Mouse (Mus musculus) limb, embryonic 13.5 days (tissue): ENCODE measurements around the gene Gpr176. TPM values are rescaled to one million over a fixed set of nuclear protein-coding genes. Genes with fewer than 3 reads are reported as not detected.

Experiments
- ATAC-seq: fragments of 200-750 bp; cut with Nextera tagmentation; 2 replicates; pipeline ENCODE4 v1.8.0; 2017; ENCODE audit warnings: low read depth, moderate number of reproducible peaks, moderate TSS enrichment; ENCODE audit not compliant: low FRiP score
- H3K27ac ChIP-seq: fragments of 300-500 bp; sonication (generic); 2 replicates; pipeline ENCODE4 v1.5.1; 2015; ENCODE audit warnings: inconsistent platforms, mild to moderate bottlenecking, moderate library complexity
- H3K27me3 ChIP-seq: fragments of 300-500 bp; sonication (generic); 2 replicates; pipeline ENCODE4 v1.6.1; 2015; ENCODE audit warnings: mild to moderate bottlenecking, inconsistent platforms
- H3K36me3 ChIP-seq: fragments of 300-500 bp; sonication (generic); 2 replicates; pipeline ENCODE4 v1.6.1; 2015; ENCODE audit warnings: inconsistent platforms, mild to moderate bottlenecking, moderate library complexity
- H3K4me1 ChIP-seq: fragments of 300-500 bp; sonication (generic); 2 replicates; pipeline ENCODE4 v1.6.1; 2015; ENCODE audit warnings: inconsistent platforms
- H3K4me2 ChIP-seq: fragments of 300-500 bp; sonication (generic); replicated peaks from 2 replicates; pipeline ENCODE4 v1.6.1; 2015; ENCODE audit warnings: inconsistent platforms, mild to moderate bottlenecking, moderate library complexity
- H3K4me3 ChIP-seq: fragments of 300-500 bp; sonication (generic); 2 replicates; pipeline ENCODE4 v1.5.1; 2015; ENCODE audit warnings: moderate library complexity, mild to moderate bottlenecking, inconsistent platforms
- H3K9ac ChIP-seq: fragments of 300-500 bp; sonication (generic); 2 replicates; pipeline ENCODE4 v1.6.1; 2015; ENCODE audit warnings: mild to moderate bottlenecking, inconsistent platforms
- H3K9me3 ChIP-seq: fragments of 300-500 bp; sonication (generic); 2 replicates; pipeline ENCODE4 v1.6.1; 2016; ENCODE audit warnings: inconsistent platforms
- WGBS: fragments of 180-500 bp; shearing (Covaris S2); methylation state at CpG from one replicate; pipeline ENCODE4 v1.1.7; 2015; 5-methylcytosine and 5-hydroxymethylcytosine counted together
- polyA plus RNA-seq: library from polyadenylated mRNA; unstranded; fragments of >200 nt; fragmentation: Nextera tagmentation; extraction: Ambion mirVana; gene quantifications from 2 replicates; pipeline ENCODE4 v1.2.1, GENCODE M21; 2015

Gene Gpr176
- polyA plus RNA-seq, 1 experiment from 2014 or later, result 0.34 TPM

DNA sequence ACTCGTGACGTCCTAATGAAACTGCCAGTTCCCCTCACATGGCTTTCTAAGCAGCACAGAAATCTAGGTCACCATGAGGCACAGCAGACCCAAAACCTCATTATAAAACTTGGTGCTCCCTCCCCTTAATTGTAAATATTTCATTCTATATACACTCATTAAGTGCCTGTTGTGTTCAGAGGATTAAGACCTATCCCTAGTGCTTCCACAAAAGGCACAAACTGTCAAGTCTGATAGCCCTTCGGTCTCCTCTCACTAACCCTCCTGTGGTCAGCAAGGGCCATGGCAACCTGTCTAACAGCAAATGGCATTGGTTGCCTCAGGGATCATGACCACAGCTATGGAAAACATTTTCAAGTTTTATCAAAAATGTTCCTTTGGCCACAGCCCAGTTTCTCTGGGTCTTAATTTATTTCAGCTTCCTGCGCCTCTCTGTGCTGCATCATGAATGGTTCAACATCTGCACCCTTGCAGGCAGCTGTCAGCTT is 19.3 kb downstream of the Gpr176 start:
- Histone ChIP-seq H3K4me3 (no peak overlapping the region), H3K4me2 (no peak overlapping the region), H3K27ac (no peak overlapping the region), H3K27me3 (no peaks in the 10 kb centered on the region), H3K9ac (no peak overlapping the region), H3K36me3 (no peaks in the 10 kb centered on the region), H3K9me3 (no peaks in the 10 kb centered on the region), H3K4me1 (no peaks in the 10 kb centered on the region)
- no peak for ATAC-seq
- 69% methylated on average over 4 of the region's 4 CpGs for WGBS

DNA sequence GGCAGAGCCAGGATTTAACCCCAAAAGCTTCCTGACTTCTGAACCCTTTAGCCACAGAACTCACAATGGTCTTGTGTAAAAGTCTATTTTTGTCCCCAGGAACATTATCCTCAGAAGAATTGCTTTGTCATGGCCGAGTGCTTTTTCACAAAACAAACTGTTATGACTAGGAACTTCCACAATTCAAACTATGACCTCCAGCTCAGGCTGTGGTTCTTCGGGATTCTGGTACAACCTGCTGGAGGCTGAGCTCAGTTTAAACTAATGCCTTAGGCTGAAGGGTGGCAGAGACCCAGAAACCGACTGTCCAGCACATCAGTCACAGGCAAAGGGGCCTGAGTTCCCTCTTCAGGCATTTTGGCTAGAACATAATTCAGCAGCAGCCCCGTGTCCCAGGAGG is 19.7 kb downstream of the Gpr176 start:
- H3K27me3 ChIP-seq, result no peaks in the 10 kb centered on the region
- no peak overlapping the region for H3K27ac ChIP-seq
- no peaks in the 10 kb centered on the region for H3K9me3 ChIP-seq
- 51% methylated on average over 4 of the region's 4 CpGs for WGBS
- ATAC-seq, result no peak
- no peak overlapping the region for H3K4me3 ChIP-seq
- H3K9ac ChIP-seq, result no peak overlapping the region
- no peak overlapping the region for H3K4me2 ChIP-seq
- no peaks in the 10 kb centered on the region for H3K36me3 ChIP-seq
- no peaks in the 10 kb centered on the region for H3K4me1 ChIP-seq

DNA sequence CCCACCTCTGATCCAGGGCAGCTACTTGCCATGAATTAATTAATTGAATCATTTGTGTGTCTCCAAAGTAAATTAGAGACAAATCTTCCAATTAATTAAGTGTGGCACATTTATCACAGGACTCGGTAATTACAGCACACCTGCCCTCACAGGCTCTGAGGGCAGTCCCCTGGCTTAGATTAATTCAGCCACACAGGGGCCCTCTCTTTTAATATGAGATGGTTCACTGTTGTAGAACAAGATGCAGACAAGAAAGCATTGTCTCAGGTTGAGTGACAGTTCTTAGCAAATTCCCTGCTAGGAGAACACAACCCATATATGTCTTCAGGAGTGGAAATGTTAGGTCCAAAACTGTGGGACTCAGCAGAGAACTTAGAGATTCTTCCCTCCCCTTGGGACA is 27.7 kb downstream of the Gpr176 start:
- WGBS, result 33% methylated on average over 1 of the region's 1 CpGs
- Histone ChIP-seq H3K9me3 (no peaks in the 10 kb centered on the region), H3K4me3 (no peak overlapping the region), H3K4me1 (0 out of 2 replicates have a peak, but pooled peaks cover 4% of the 10 kb centered on the region), H3K36me3 (no peaks in the 10 kb centered on the region), H3K27ac (no peak overlapping the region), H3K9ac (no peak overlapping the region), H3K27me3 (no peaks in the 10 kb centered on the region), H3K4me2 (no peak overlapping the region)
- ATAC-seq, result no peak

DNA sequence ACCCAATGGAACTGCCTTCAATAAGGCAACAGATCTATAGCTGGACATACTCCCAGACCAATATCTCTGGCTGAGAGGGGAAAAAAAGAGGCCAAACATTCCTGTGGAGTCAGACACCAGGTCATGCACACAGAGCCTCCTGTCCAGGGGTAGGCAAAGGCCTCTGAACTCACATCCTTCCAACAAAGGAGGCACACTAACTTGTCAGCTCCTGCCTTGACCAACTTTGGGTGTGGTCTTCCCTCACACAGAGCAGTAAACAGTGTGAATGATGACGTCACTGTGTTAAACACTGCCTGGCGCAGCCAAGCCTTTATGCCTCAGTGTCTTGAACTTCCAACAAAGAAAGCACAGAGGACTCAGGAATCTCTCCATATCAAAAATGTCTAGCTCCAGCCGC is 29.3 kb downstream of the Gpr176 start:
- Histone ChIP-seq H3K4me2 (no peak overlapping the region), H3K27me3 (no peaks in the 10 kb centered on the region), H3K4me1 (peaks cover 8% of the 10 kb centered on the region), H3K36me3 (no peaks in the 10 kb centered on the region), H3K4me3 (no peak overlapping the region), H3K9ac (no peak overlapping the region), H3K9me3 (no peaks in the 10 kb centered on the region), H3K27ac (no peak overlapping the region)
- WGBS, result 66% methylated on average over 3 of the region's 3 CpGs
- ATAC-seq, result no peak

DNA sequence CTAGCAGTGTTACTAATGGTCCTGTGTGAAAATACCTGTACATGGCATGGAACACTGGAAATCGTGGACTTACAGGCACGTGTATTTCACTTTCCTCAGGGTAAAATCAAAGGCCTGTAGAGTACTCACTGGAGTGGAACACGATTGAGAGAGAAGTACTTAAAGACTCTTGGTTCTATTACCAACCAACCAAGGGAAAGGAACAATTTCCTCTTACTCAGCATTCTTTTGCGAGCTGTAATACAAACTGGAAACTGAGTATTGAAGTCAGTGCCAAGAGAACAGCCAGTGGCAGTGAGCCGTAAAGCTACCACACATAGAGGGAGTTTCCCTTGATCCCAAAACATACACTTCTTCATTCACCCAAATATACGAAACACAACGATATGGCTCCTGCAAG is 31.9 kb downstream of the Gpr176 start:
- 69% methylated on average over 7 of the region's 7 CpGs for whole genome bisulfite sequencing
- Histone ChIP-seq H3K27ac (no peak overlapping the region), H3K36me3 (no peaks in the 10 kb centered on the region), H3K27me3 (no peaks in the 10 kb centered on the region), H3K9me3 (no peaks in the 10 kb centered on the region), H3K4me1 (peaks cover 8% of the 10 kb centered on the region), H3K4me2 (no peak overlapping the region), H3K9ac (no peak overlapping the region), H3K4me3 (no peak overlapping the region)
- ATAC-seq, result no peak

DNA sequence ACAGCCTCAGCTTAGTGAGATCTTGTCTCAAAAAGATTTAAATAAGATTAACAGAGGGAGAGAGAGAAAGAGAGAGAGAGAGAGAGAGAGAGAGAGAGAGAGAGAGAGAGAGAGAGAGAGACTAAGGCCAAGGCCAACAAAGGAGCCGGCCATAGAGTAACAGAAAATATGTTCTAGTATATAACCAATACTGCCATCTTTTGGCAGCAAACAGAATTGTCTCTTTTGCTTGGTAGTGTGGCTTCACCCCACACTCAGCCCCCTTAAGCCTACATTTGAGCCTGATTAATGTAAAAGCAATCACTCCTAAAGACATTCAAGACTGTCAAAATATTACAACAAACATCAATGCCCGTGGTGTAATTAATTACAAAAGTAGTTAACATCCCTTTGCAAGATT is 37.1 kb downstream of the Gpr176 start:
- Histone ChIP-seq H3K27me3 (no peaks in the 10 kb centered on the region), H3K9ac (no peak overlapping the region), H3K4me1 (peaks cover 4% of the 10 kb centered on the region), H3K27ac (no peak overlapping the region), H3K4me3 (no peak overlapping the region), H3K9me3 (no peaks in the 10 kb centered on the region), H3K36me3 (no peaks in the 10 kb centered on the region), H3K4me2 (no peak overlapping the region)
- ATAC-seq, result no peak
- 48% methylated on average over 2 of the region's 2 CpGs for WGBS

DNA sequence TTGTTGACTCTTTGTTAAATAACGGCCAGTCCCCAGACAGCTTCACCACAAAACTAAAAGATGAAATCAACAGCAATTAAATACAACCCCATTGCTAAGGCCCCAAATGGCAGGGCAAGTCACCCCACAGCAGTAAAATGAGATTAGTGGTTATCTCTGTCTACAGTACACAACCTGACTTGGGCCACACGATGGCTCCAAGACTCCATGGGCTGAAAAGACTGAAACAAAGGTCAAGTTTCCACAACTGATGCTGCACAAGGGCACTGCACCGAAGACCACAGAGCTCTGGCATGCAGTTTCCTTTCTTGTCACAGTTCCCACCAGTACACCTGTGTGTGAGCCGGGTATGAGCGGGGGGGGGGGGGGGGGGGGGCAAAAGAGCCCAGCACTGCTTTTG is 50.6 kb downstream of the Gpr176 start:
- Histone ChIP-seq H3K4me2 (no peak overlapping the region), H3K27me3 (no peaks in the 10 kb centered on the region), H3K27ac (no peak overlapping the region), H3K4me3 (no peak overlapping the region), H3K9me3 (no peaks in the 10 kb centered on the region), H3K36me3 (no peaks in the 10 kb centered on the region), H3K4me1 (no peaks in the 10 kb centered on the region), H3K9ac (no peak overlapping the region)
- 63% methylated on average over 4 of the region's 5 CpGs for WGBS
- ATAC-seq, result no peak

DNA sequence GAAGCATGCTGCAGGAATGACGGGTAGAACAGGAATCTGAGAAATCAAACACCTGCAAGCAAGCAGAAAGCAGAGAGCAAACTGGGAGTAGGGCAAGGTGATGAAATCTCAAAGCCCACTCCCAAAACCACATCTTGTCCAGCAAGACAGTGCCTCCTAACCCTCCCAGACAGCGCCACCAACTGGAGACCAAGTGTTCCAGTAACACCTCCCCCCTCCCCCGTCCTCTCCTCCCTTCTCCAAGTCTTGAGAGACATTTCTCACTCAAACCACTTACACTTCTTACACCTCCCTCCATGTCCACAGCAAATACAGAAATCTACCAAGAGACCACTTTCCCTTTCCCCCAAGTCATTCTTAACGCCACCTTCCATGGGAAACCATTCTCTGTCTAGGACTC is 51.4 kb downstream of the Gpr176 start:
- H3K4me3 ChIP-seq, result no peak overlapping the region
- H3K4me2 ChIP-seq, result no peak overlapping the region
- H3K9me3 ChIP-seq, result no peaks in the 10 kb centered on the region
- H3K36me3 ChIP-seq, result no peaks in the 10 kb centered on the region
- no peaks in the 10 kb centered on the region for H3K4me1 ChIP-seq
- no peak for ATAC-seq
- no peak overlapping the region for H3K27ac ChIP-seq
- 72% methylated on average over 4 of the region's 4 CpGs for WGBS
- H3K27me3 ChIP-seq, result no peaks in the 10 kb centered on the region
- no peak overlapping the region for H3K9ac ChIP-seq

DNA sequence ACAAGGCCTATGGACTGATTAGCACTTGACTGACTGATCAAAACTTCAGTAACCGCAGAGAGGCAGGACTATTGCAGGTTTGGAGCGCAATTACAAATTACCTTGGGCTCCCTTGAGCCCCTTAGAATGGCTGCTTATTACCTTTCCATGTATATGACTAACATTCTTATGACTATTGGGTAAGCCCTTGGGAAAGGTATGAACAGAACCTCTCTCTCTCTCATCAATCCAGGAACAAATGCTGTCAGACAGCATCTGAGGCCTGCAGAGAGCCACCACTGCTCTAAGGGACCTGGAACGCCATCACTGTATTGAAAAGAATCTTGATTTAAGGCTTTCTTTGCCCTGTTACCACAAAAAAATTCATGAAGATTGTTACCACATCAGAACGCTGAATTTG is 52.1 kb downstream of the Gpr176 start:
- no peaks in the 10 kb centered on the region for H3K9me3 ChIP-seq
- H3K27me3 ChIP-seq, result no peaks in the 10 kb centered on the region
- no peak overlapping the region for H3K4me3 ChIP-seq
- no peak overlapping the region for H3K9ac ChIP-seq
- WGBS, result 92% methylated on average over 4 of the region's 4 CpGs
- no peak for ATAC-seq
- H3K27ac ChIP-seq, result no peak overlapping the region
- H3K4me1 ChIP-seq, result no peaks in the 10 kb centered on the region
- no peaks in the 10 kb centered on the region for H3K36me3 ChIP-seq
- H3K4me2 ChIP-seq, result no peak overlapping the region

DNA sequence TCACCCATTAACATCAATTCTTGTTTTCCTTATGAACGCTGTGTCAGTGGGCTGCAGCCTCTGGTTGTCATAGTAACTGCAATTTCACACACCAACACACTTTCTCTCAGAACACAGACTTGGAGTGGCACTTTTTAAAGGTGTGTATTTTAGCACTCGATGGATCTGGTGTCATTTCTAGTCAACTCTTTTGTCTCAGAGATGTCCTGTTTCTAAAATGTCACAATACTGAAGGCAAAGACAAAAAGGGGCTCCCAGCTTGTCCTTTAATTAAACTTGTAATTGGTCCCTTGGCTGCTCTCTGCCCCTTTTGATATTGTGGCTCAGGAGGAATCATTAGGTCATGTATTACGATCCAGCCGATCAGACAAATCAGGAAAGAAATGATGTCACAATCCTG is 52.7 kb downstream of the Gpr176 start:
- Histone ChIP-seq H3K4me2 (no peak overlapping the region), H3K4me1 (no peaks in the 10 kb centered on the region), H3K4me3 (no peak overlapping the region), H3K27me3 (no peaks in the 10 kb centered on the region), H3K27ac (no peak overlapping the region), H3K36me3 (no peaks in the 10 kb centered on the region), H3K9me3 (no peaks in the 10 kb centered on the region), H3K9ac (no peak overlapping the region)
- WGBS, result 73% methylated on average over 4 of the region's 4 CpGs
- no peak for ATAC-seq

DNA sequence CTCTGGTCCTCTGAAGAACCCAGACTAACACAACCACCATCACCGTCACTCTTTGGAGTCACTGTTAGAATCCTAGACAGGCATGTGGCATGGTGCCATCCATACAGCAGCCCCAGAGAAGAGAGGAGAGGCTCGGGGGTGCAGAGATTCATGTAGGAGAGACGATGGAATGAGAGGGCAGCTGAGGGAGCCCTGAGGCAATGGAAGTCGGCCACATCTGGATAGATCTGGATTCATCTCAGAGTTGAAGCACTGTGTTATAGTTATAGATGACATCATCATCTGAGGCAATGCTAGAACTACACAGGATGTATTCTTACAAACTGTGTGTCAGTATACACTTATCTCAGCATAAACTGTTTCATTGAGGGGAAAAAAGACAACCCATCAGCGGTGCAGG is 54.0 kb downstream of the Gpr176 start:
- Histone ChIP-seq H3K36me3 (no peaks in the 10 kb centered on the region), H3K4me1 (no peaks in the 10 kb centered on the region), H3K4me2 (no peak overlapping the region), H3K27me3 (no peaks in the 10 kb centered on the region), H3K4me3 (no peak overlapping the region), H3K27ac (no peak overlapping the region), H3K9me3 (no peaks in the 10 kb centered on the region), H3K9ac (no peak overlapping the region)
- 61% methylated on average over 5 of the region's 5 CpGs for WGBS
- no peak for ATAC-seq

DNA sequence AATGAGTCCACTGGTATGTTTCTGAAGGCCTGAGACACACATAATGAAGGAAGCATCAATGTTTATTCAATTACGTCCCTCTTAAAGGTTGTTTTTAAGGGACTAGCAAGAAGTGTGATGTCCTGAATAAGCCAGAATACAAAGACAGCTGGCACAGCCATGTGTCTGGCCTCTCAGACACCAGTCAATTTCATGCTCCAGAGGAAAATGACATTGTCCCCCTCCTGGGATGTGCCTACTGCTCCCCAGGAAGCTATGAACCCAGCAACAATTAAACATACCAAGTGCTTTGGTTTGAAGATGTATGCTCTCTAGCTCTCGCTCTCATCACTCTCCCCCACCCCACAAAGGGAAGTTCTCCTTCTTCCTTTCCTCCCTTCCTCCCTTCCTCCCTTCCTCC is 56.3 kb downstream of the Gpr176 start:
- no peak overlapping the region for H3K9ac ChIP-seq
- no peaks in the 10 kb centered on the region for H3K36me3 ChIP-seq
- 77% methylated on average over 2 of the region's 2 CpGs for WGBS
- H3K4me1 ChIP-seq, result no peaks in the 10 kb centered on the region
- H3K4me3 ChIP-seq, result no peak overlapping the region
- no peaks in the 10 kb centered on the region for H3K27me3 ChIP-seq
- no peaks in the 10 kb centered on the region for H3K9me3 ChIP-seq
- ATAC-seq, result no peak
- no peak overlapping the region for H3K27ac ChIP-seq
- H3K4me2 ChIP-seq, result no peak overlapping the region

DNA sequence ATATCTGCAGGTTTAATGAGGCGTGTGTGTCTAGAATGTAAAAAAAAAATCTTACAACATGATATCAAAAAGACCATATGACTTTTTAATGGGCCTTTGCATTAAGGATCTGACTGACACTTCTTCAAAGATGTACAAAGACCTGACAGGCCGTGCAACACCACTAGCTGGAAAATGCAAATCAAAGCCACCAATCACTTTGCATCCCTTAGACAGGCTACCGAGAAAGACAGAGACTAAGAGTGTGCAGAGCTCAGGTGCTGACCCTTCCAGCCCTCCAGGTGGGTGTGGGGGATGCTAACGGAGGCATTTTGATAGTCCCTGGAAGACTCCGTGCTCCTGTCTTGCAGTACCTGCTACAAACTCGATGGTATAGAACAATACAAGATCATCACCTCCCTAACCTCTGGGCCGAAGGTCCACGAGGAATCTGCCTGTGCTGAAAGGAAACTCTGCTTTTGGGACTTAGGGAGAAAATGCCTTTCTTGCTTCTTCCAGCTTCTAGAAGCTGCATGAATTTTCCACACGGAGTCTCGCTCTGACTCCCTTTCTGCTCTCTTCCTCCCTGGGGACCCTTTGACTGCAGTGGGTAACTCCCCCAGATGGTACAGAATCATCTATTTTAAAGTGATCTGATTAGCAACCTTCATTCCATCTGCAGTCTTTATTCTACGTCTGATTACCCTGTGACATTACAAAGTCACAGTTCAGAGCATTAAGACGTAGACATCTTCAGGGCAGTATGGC is 57.4 kb downstream of the Gpr176 start:
- H3K9ac ChIP-seq, result no peak overlapping the region
- H3K4me2 ChIP-seq, result no peak overlapping the region
- H3K27me3 ChIP-seq, result no peaks in the 10 kb centered on the region
- no peak overlapping the region for H3K27ac ChIP-seq
- no peak overlapping the region for H3K4me3 ChIP-seq
- no peaks in the 10 kb centered on the region for H3K4me1 ChIP-seq
- H3K9me3 ChIP-seq, result no peaks in the 10 kb centered on the region
- 85% methylated on average over 12 of the region's 12 CpGs for WGBS
- H3K36me3 ChIP-seq, result no peaks in the 10 kb centered on the region
- ATAC-seq, result no peak
